Mouse (Mus musculus): ENCODE data around the gene Iqcf6.

DNA sequence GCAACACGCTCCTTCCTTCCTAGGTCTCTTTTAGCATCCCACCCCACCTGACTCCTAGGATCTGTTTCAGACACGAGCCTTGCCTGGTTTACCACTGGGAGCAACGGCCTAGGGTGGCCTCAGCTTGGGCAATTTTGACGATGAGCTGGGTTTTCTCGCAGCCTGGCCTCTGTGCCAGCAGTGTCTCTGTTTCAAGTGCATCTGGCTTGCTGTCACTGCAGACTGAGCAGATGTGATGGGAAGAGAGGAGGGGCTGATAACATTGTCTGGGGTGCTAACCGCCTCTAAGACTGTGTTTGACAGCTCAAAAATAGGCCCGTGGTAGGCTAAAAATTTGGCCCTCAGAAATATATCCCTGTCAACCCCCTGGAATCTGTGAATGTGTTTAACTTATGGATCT is 30.5 kb upstream of the Iqcf6 start:
- no peak for TF ChIP-seq CTCF (IDR thresholded peaks at IDR 0.05; ENCODE audit: low read depth, low read length)
- no peak for TF ChIP-seq POLR2A (IDR thresholded peaks at IDR 0.05; ENCODE audit: borderline replicate concordance, low read depth, low read length)
